Mouse (Mus musculus): ENCODE data around the gene Adra2b.

Adra2b gene

DNA sequence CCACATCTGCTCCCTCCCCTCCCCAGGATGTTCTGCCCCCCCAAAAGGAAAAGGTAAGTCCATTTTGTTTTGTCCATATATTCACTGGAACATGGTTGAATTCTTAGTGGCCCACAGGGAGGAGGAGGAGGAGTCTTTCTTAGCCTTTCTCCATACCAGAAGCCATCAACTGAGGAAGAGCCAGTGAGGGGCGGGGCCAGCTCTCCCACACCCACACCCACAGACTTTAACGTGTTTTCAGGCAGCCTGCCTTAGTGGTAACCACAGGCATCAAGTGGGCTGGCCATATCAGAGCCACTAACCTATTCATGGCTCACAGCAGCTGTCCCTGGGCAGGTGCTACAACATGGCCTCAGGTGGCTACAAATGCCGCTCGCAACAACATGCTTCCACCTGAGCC is 24.2 kb upstream of the Adra2b start:
- no peak for DNase-seq (ENCODE audit: low spot score)

GRCm38 (mm10) chr2:127339262-127339661 is 23.7 kb upstream of the Adra2b start:
- DNase-seq (ENCODE audit: low spot score), result no peak

DNA sequence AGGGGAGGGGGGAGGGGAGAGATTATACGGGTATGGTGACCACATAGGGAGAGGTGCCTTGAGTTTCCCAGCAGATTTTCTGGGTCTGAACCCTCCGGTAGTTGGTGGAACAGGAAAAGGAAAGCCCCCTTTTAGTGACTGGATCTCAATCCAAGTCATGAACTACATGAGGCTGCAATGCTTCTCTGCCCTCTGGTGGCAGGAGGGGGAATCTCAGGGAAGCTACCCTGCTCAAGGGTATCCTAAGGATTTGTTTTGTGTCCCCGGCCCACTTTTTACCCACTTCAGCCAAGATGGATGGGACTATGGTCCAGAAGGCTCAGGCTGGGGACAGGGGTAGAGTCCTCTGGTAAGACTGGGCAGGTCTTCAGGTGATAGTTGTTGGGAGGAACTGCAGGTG is 21.8 kb upstream of the Adra2b start:
- DNase-seq (ENCODE audit: low spot score), result peak; percentile 57

- no peak for DNase-seq (ENCODE audit: low spot score)
These were observed 16.7 kb upstream of the Adra2b start for GRCm38 (mm10) chr2:127346334-127346733.

DNA sequence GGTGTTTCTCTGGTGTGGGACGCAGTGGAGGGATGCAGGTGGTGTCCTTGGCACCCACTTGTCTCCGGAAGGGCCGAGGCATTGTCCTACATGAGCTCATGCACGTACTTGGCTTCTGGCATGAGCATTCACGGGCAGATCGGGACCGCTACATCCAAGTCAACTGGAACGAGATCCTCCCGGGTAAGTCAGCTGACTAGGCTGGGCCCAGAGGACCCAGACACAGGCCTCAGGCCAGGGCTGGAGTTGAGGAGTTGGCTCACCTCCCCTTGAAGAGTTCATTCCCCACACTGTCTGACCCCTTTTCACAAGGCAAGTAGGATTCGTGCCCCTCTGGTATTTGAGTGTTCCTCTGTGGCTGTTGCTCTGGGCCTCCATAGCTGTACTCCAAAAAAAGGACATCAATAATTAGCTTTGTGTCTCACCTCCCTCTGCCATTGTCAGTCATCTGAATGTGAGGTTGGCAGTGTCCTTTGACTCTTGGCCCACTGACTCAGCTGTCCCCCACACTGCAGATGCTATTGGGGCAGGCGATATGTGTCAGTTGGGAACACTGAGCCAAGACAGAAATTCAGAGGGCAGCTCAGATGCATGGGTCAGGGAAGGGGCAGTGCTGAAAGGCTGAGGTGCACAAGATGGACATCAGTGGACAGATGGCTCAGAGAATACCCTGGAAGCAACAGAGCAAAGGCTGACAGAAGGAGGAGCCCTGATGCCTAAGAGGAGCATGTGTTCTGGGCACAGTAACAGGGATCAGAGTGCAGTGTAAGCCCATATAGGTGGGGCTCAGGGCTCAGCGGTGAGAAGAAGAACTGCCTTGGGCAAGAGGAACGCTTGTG is 15.6 kb upstream of the Adra2b start:
- DNase-seq (ENCODE audit: low spot score), result no peak

DNA sequence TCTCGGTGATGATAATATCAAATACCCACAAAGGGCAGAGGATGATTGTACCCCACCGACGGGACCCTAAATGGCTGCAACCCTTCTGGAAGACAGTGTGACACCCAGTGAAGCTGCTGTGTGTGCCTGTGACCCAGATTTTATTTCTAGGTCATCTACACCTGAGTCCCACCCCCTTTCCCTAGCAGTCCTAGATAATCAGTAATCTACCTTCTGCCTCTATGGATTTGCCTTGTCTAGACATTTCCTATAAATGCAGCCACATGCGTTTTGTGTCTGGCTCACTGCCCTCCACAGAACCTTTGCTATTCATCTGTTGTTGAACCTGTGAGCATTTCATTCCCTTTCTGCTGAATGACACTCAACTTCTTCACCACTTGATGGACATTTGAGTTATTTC is 9.1 kb upstream of the Adra2b start:
- no peak for DNase-seq (ENCODE audit: low spot score)

DNA sequence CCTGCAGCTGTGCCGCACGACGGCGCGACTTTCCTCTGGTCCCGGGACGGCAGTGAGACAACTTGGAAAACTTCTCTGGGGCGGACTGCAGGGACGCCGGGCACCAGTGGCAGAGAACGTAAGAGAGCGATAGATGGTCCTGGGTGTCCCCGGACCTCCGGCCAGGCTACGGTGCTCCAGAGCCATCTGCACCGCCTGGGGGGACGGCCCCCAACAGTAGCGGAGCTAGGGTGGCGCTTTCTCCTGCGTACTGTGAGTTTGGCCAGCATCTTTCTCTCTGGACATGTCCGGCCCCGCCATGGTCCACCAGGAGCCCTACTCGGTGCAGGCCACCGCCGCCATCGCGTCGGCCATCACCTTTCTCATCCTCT is 259 bp downstream of the Adra2b start:
- no peak for DNase-seq (ENCODE audit: low spot score)

- no peak for DNase-seq (ENCODE audit: low spot score)
These were observed 688 bp downstream of the Adra2b start for GRCm38 (mm10) chr2:127363696-127364095.

DNA sequence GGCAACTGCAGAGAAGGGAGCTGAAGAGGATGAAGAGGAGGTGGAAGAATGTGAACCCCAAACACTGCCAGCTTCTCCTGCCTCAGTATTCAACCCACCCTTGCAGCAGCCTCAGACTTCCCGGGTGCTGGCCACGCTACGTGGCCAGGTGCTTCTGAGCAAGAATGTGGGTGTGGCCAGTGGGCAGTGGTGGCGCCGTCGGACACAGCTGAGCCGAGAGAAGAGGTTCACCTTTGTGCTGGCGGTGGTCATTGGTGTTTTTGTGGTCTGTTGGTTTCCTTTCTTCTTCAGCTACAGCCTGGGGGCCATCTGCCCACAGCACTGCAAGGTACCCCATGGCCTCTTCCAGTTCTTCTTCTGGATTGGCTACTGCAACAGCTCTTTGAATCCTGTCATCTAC is 1.4 kb downstream of the Adra2b start:
- DNase-seq (ENCODE audit: low spot score), result no peak

DNA sequence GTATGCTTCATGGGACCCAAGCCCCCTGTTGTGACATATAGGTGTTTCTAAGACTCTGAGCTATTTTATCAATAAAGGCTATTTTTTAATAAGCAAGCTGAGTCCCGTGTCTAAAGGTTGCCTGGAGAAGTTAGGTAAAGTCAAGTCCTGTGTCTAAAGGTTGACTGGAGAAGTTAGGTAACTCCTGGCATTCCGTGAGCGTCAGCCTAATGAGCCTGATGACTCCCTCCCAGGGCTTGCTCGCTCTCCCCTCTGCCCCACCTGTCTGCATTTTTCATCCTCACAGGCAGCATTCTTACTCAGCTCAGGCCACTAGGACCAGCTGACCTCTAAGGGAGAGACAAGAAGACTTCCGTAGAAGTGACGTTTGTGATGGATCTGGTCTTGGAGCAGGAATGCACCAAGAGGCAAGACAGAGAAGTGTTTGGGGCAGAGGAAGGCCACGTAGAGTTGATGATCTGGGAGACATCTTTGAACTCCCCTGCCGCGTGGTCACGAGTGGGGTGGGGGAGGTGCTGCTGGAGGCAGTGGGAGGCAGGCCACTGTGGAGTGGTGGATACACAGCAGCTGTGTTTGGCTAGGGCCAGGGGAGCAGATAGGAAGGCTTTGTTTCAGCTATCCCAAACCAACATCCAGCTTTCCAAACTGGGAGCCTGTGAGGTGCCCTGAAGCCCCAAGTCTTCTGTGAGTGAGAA is 4.3 kb downstream of the Adra2b start:
- no peak for DNase-seq (ENCODE audit: low spot score)

GRCm38 (mm10) chr2:127369703-127370376 is 6.8 kb downstream of the Adra2b start:
- DNase-seq (ENCODE audit: low spot score), result no peak

DNA sequence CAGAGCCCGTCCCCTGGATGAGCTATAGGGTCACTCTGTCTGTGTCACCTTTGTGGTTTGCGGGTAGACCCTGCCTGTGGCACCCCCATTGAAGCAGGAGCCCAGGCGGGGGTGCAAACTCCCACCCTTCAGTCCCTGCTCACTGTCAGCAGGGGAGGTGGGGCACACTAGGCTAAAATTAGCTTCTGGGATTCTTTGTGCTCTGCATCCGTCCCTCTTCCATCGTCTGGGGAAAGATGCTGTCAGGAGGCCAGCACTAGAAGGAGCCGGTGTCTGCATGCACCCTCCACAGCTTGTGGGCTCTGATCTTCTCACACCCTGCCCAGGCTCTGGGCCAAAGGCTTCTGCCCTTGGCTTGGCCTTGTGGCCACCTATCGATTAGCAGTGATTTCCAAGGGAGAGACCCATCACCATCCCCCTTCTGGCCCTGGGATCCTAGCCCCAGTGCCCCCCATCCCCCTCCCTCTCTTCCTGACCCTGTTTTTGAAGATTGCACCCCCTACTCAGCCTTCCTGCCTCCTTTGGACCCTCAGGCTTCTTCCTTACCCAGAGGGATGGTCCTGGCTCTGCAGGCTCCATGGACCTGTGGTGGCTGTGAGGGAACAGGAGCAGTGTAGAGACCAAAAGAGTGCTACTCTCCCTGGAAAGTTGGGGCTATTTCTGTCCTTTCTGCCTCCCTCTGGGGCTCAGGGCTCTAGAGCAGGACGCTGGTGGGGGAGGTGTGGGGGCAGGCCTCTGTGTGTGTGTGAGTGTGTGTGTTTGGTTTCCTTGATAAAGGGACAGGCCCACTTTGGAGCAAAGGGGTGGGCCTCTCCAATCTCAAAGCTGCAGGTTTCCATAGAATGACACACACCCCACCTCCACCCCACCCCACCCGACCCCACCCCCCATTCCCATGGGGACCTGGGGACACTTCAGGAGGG is 7.8 kb downstream of the Adra2b start:
- DNase-seq (ENCODE audit: low spot score), result no peak

- no peak for DNase-seq (ENCODE audit: low spot score)
These were observed 8.5 kb downstream of the Adra2b start for GRCm38 (mm10) chr2:127371484-127371861.

GRCm38 (mm10) chr2:127372082-127372481 is 9.1 kb downstream of the Adra2b start:
- no peak for DNase-seq (ENCODE audit: low spot score)

- DNase-seq (ENCODE audit: low spot score), result no peak
These were observed 11.1 kb downstream of the Adra2b start for GRCm38 (mm10) chr2:127374131-127374530.

DNA sequence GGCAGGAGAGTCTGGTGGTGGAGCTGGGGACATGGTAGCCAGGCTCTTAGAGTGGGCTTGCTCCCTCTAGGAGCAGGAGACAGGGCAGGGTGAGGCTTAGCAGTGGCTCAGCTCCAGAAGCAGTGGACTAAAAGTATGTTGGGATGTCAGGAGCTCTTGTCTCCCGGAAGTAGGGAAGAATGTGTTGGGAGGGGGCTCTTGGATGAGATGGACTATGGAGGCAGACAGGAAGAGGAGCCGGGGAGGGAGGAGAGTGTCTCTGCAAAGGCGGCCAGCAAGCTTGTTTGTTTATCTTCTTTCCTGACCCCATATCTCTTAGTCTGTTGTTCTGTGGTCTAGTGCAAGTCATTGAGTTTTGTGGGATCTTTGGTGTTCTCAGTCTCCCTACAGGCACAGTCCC is 12.1 kb downstream of the Adra2b start:
- no peak for DNase-seq (ENCODE audit: low spot score)

- no peak for DNase-seq (ENCODE audit: low spot score)
These were observed 12.8 kb downstream of the Adra2b start for GRCm38 (mm10) chr2:127375759-127376341.

DNA sequence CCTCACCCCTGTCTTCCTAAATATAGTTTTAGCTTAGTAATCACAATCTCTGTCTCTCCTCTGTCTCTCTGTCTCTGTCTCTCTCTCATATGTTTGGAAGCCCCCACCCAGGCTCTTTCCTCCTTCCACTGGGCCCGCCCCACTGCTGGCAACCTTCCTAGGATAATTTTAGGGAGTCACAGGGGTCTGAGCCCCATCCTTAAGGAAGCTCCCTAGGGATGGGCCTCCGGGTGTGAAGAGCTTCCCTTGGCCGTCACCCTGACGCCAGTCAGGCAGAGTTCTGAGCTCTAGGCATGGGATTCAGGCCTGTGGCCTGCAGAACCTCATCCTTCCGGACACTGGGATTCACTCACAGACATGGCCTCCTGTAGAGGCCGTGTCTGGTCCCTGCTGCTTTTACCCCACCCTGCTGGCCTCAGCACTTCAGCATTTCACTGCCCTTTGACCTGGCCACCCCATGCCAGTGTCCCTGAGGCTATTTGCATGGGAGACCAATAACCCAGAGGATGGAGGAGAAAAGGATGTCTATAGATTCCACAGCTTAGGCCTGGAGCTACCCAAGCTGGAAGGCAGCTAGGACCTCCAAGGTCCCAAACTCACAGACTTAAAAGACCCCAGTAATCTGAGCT is 13.5 kb downstream of the Adra2b start:
- DNase-seq (ENCODE audit: low spot score), result no peak

DNA sequence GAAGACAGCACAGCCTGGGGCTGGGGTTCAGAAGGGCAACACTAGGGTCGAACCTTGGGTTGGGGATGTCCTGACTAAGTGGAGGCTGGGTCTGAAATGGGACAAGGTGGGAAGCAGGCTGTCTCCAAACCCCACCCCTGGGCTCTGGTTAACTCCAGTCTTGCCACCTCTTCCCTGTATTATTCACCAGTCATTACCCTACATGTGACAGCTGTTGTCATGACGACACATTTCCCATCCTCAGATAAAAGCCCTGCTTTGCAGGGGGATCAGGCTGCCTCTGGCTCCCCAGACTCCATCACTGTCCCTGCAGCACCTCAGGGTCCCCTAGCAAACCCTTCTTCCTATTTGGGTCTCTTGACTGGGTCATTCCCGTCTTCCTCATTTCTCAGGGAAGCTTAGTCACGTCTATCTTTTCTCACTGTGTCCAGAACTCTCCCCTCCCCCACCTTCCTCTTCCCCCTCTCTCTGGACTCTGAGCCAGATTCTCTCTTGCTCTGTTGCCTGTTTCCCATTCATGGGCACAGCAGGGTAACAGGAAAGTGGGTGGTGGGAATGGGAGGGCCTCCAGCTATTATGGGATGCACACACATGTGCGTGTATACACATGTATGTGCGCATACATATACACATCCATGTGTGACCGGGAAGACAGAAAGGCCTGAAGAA is 15.1 kb downstream of the Adra2b start:
- no peak for DNase-seq (ENCODE audit: low spot score)

DNA sequence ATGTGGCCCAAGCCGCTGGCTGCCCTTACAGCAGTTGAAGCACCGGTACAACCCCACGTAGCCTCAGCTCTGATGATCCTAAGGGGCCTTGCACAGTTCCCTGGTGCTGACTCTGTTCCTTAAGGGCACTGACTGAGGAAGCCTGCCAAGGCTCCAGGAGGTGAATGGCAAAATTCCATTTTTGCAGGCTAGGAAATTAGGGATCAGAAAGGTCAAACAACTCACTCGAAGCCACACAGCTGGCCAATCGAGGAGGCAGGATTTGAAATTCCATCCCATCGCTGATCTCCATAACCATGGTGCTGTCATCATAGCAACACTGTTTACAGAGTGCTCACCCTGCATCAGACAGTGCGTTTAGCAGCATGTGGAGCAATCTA is 15.6 kb downstream of the Adra2b start:
- no peak for DNase-seq (ENCODE audit: low spot score)

GRCm38 (mm10) chr2:127379250-127379649 is 16.2 kb downstream of the Adra2b start:
- no peak for DNase-seq (ENCODE audit: low spot score)

All from urinary bladder, postnatal 14 days (tissue).